Mouse (Mus musculus) CD8-positive naive resting alpha-beta T cell, adult 2 months (primary cell): ENCODE data around the gene Tspan10.
A peak's percentile ranks its signal among the peaks of the same experiment; 100 is the strongest.
"Not testable (repeated sequence)": the region's sequence is repeated elsewhere in the genome, so short reads cannot be mapped to it uniquely, and the experiment has no call there.

Source experiments
- DNase-seq, 2 experiments: peaks; one replicate each; pipeline ENCODE4 v3.0.0; 2022; ENCODE audit warnings: low read depth in 2 of 2, low spot score in 2 of 2

Tspan10 gene

GRCm38 (mm10) chr11:120442344-120442743, at the start of gene Tspan10:
Tspan10 (plus strand) TSS chr11:120442644.
- no peak for DNase-seq

- no peak for DNase-seq
These were observed 46.8 kb upstream of the Tspan10 start for GRCm38 (mm10) chr11:120395661-120396060.

GRCm38 (mm10) chr11:120397602-120398001, 44.8 kb upstream of the Tspan10 start:
- no peak for DNase-seq

- DNase-seq: no peak
These were observed 43.1 kb upstream of the Tspan10 start for GRCm38 (mm10) chr11:120399319-120399718.

- DNase-seq: no peak
These were observed 37.6 kb upstream of the Tspan10 start for GRCm38 (mm10) chr11:120404814-120405213.

- no peak for DNase-seq
These were observed 36.6 kb upstream of the Tspan10 start for GRCm38 (mm10) chr11:120405867-120406266.

GRCm38 (mm10) chr11:120406445-120406844, 36.0 kb upstream of the Tspan10 start:
- no peak for DNase-seq

- DNase-seq: not testable (repeated sequence)
These were observed 28.8 kb upstream of the Tspan10 start for GRCm38 (mm10) chr11:120413621-120414020.

- no peak for DNase-seq
These were observed 24.6 kb upstream of the Tspan10 start for GRCm38 (mm10) chr11:120417852-120418251.

GRCm38 (mm10) chr11:120418592-120418991, 23.9 kb upstream of the Tspan10 start:
- DNase-seq: no peak

GRCm38 (mm10) chr11:120422651-120423568, 19.5 kb upstream of the Tspan10 start:
- DNase-seq: no peak

- DNase-seq: peak; percentile 14 to 40
These were observed 18.7 kb upstream of the Tspan10 start for GRCm38 (mm10) chr11:120423569-120424295.

GRCm38 (mm10) chr11:120426727-120427126, 15.7 kb upstream of the Tspan10 start:
- DNase-seq: no peak

GRCm38 (mm10) chr11:120437152-120437856, 5.1 kb upstream of the Tspan10 start, which contains the start of gene Nploc4:
Nploc4 (minus strand) TSS chr11:120437708.
- DNase-seq: peak; percentile 81 to 84

GRCm38 (mm10) chr11:120437857-120438385, 4.5 kb upstream of the Tspan10 start:
- DNase-seq: no peak

- DNase-seq: no peak
These were observed 379 bp downstream of the Tspan10 start for GRCm38 (mm10) chr11:120442765-120443280.

GRCm38 (mm10) chr11:120444106-120444505, 1.7 kb downstream of the Tspan10 start:
- DNase-seq: no peak

- no peak for DNase-seq
These were observed 3.0 kb downstream of the Tspan10 start for GRCm38 (mm10) chr11:120445475-120445874.

GRCm38 (mm10) chr11:120447179-120447578, 4.7 kb downstream of the Tspan10 start:
- DNase-seq: no peak

- DNase-seq: no peak
These were observed 9.8 kb downstream of the Tspan10 start for GRCm38 (mm10) chr11:120452246-120452645.

GRCm38 (mm10) chr11:120453306-120453705, 10.9 kb downstream of the Tspan10 start, which contains the start of gene Pde6g:
Pde6g (minus strand) TSS chr11:120453500.
- DNase-seq: no peak
